Mouse (Mus musculus): Measurements from ENCODE around the gene Nr2c2. TPM values are rescaled to one million over a fixed set of nuclear protein-coding genes. Genes with fewer than 3 reads are reported as not detected.

The Nr2c2 gene
- total and polyA plus RNA-seq, 2 experiments from 2014 or later, result 31.8 to 80.7 TPM

- Histone ChIP-seq H3K27me3 (ENCODE audit: insufficient read depth, low read length) (no peaks in the 10 kb centered on the region), H3K27ac (no peak overlapping the region), H3K9ac (replicated peaks; ENCODE audit: low read length) (no peak overlapping the region), H3K4me2 (ENCODE audit: low read depth, low read length) (no peak overlapping the region), H3K4me3 (ENCODE audit: low read length) (no peak overlapping the region), H3K36me3 (ENCODE audit: insufficient read depth, low read length) (peaks cover 52% of the 10 kb centered on the region), H3K4me1 (ENCODE audit: insufficient read depth, low read length) (no peaks in the 10 kb centered on the region), H3K9me3 (ENCODE audit: low read length) (no peaks in the 10 kb centered on the region)
- ATAC-seq, result no peak
- WGBS, result 75% methylated on average over 1 of the region's 1 CpGs
- no peak for TF ChIP-seq CTCF (IDR thresholded peaks at IDR 0.05; ENCODE audit: low read depth)
- DNase-seq (ENCODE audit: low spot score), result no peak
These were observed 62.6 kb downstream of the Nr2c2 start for GRCm38 (mm10) chr6:92153774-92154173.

- TF ChIP-seq CTCF (IDR thresholded peaks at IDR 0.05; ENCODE audit: low read depth), result no peak
- DNase-seq (ENCODE audit: low spot score), result no peak
- no peak overlapping the region for H3K27ac ChIP-seq
- no peaks in the 10 kb centered on the region for H3K9me3 ChIP-seq (ENCODE audit: low read length)
- no peaks in the 10 kb centered on the region for H3K4me1 ChIP-seq (ENCODE audit: insufficient read depth, low read length)
- WGBS, result 87% methylated on average over 3 of the region's 3 CpGs
- no peak overlapping the region for H3K4me3 ChIP-seq (ENCODE audit: low read length)
- no peak overlapping the region for H3K9ac ChIP-seq (replicated peaks; ENCODE audit: low read length)
- H3K36me3 ChIP-seq (ENCODE audit: insufficient read depth, low read length), result peaks cover 88% of the 10 kb centered on the region
- no peak overlapping the region for H3K4me2 ChIP-seq (ENCODE audit: low read depth, low read length)
- ATAC-seq, result no peak
- no peaks in the 10 kb centered on the region for H3K27me3 ChIP-seq (ENCODE audit: insufficient read depth, low read length)
These were observed 67.6 kb downstream of the Nr2c2 start for GRCm38 (mm10) chr6:92158801-92159200.

GRCm38 (mm10) chr6:92162724-92163123 is 71.5 kb downstream of the Nr2c2 start:
- no peak for ATAC-seq
- DNase-seq (ENCODE audit: low spot score), result no peak
- Histone ChIP-seq H3K4me2 (ENCODE audit: low read depth, low read length) (no peak overlapping the region), H3K36me3 (ENCODE audit: insufficient read depth, low read length) (peaks cover 85% of the 10 kb centered on the region), H3K9ac (replicated peaks; ENCODE audit: low read length) (no peak overlapping the region), H3K4me3 (ENCODE audit: low read length) (no peak overlapping the region), H3K27me3 (ENCODE audit: insufficient read depth, low read length) (no peaks in the 10 kb centered on the region), H3K4me1 (ENCODE audit: insufficient read depth, low read length) (no peaks in the 10 kb centered on the region), H3K27ac (no peak overlapping the region), H3K9me3 (ENCODE audit: low read length) (no peaks in the 10 kb centered on the region)
- WGBS, result 97% methylated on average over 1 of the region's 1 CpGs
- no peak for TF ChIP-seq CTCF (IDR thresholded peaks at IDR 0.05; ENCODE audit: low read depth)

GRCm38 (mm10) chr6:92176450-92176849 is 85.3 kb downstream of the Nr2c2 start:
- H3K9me3 ChIP-seq (ENCODE audit: low read length), result no peaks in the 10 kb centered on the region; the same call in 1 of the 2 replicates
- no peak for DNase-seq (ENCODE audit: low spot score)
- TF ChIP-seq CTCF (IDR thresholded peaks at IDR 0.05; ENCODE audit: low read depth), result no peak
- no peaks in the 10 kb centered on the region for H3K4me1 ChIP-seq (ENCODE audit: insufficient read depth, low read length)
- H3K36me3 ChIP-seq (ENCODE audit: insufficient read depth, low read length), result peaks cover 31% of the 10 kb centered on the region; the same call in 1 of the 2 replicates
- H3K9ac ChIP-seq (replicated peaks; ENCODE audit: low read length), result no peak overlapping the region
- no peak overlapping the region for H3K4me3 ChIP-seq (ENCODE audit: low read length)
- no peak for ATAC-seq
- no peak overlapping the region for H3K27ac ChIP-seq
- WGBS, result 96% methylated on average over 1 of the region's 1 CpGs
- no peak overlapping the region for H3K4me2 ChIP-seq (ENCODE audit: low read depth, low read length)
- H3K27me3 ChIP-seq (ENCODE audit: insufficient read depth, low read length), result no peaks in the 10 kb centered on the region

GRCm38 (mm10) chr6:92183621-92184131 is 92.5 kb downstream of the Nr2c2 start, which contains the start of gene Mrps25:
TSS of gene Mrps25 (minus strand) at chr6:92184033.
- Histone ChIP-seq H3K4me3 (ENCODE audit: low read length) (peak within 1 kb of the TSS; percentile 56), H3K27me3 (ENCODE audit: insufficient read depth, low read length) (no peaks in the 10 kb centered on the region), H3K36me3 (ENCODE audit: insufficient read depth, low read length) (peaks cover 21% of the 10 kb centered on the region), H3K4me2 (ENCODE audit: low read depth, low read length) (peak within 1 kb of the TSS; percentile 72), H3K27ac (peak within 1 kb of the TSS; percentile 38; the same call in 1 of the 2 replicates), H3K9me3 (ENCODE audit: low read length) (no peaks in the 10 kb centered on the region; the same call in 1 of the 2 replicates), H3K4me1 (ENCODE audit: insufficient read depth, low read length) (peaks cover 7% of the 10 kb centered on the region), H3K9ac (replicated peaks; ENCODE audit: low read length) (peak within 1 kb of the TSS; percentile 58)
- WGBS, result under 1% methylated on average over 42 of the region's 42 CpGs
- ATAC-seq, result peak; percentile 94
- peak; percentile 91 for DNase-seq (ENCODE audit: low spot score)
- TF ChIP-seq CTCF (IDR thresholded peaks at IDR 0.05; ENCODE audit: low read depth), result no peak; the same call in 1 of the 2 replicates

GRCm38 (mm10) chr6:92184178-92184577 is 93.0 kb downstream of the Nr2c2 start:
- peak overlapping the region; percentile 72 for H3K4me2 ChIP-seq (ENCODE audit: low read depth, low read length)
- H3K9me3 ChIP-seq (ENCODE audit: low read length), result no peaks in the 10 kb centered on the region; the same call in 1 of the 2 replicates
- 2% methylated on average over 10 of the region's 10 CpGs for WGBS
- H3K36me3 ChIP-seq (ENCODE audit: insufficient read depth, low read length), result peaks cover 23% of the 10 kb centered on the region
- peak overlapping the region; percentile 38; the same call in 1 of the 2 replicates for H3K27ac ChIP-seq
- peak overlapping the region; percentile 56 for H3K4me3 ChIP-seq (ENCODE audit: low read length)
- H3K4me1 ChIP-seq (ENCODE audit: insufficient read depth, low read length), result peaks cover 7% of the 10 kb centered on the region
- ATAC-seq, result peak; percentile 68
- DNase-seq (ENCODE audit: low spot score), result no peak
- H3K9ac ChIP-seq (replicated peaks; ENCODE audit: low read length), result peak overlapping the region; percentile 58
- no peaks in the 10 kb centered on the region for H3K27me3 ChIP-seq (ENCODE audit: insufficient read depth, low read length)
- TF ChIP-seq CTCF (IDR thresholded peaks at IDR 0.05; ENCODE audit: low read depth), result peak; percentile 39; the same call in 1 of the 2 replicates

- no peak for ATAC-seq
- Histone ChIP-seq H3K36me3 (ENCODE audit: insufficient read depth, low read length) (peaks cover 56% of the 10 kb centered on the region), H3K27me3 (ENCODE audit: insufficient read depth, low read length) (no peaks in the 10 kb centered on the region), H3K9me3 (ENCODE audit: low read length) (no peaks in the 10 kb centered on the region), H3K4me1 (ENCODE audit: insufficient read depth, low read length) (no peaks in the 10 kb centered on the region), H3K27ac (no peak overlapping the region), H3K9ac (replicated peaks; ENCODE audit: low read length) (no peak overlapping the region), H3K4me3 (ENCODE audit: low read length) (no peak overlapping the region), H3K4me2 (ENCODE audit: low read depth, low read length) (no peak overlapping the region)
- 91% methylated on average over 8 of the region's 8 CpGs for WGBS
- DNase-seq (ENCODE audit: low spot score), result no peak
- no peak for TF ChIP-seq CTCF (IDR thresholded peaks at IDR 0.05; ENCODE audit: low read depth)
These were observed 108.2 kb downstream of the Nr2c2 start for GRCm38 (mm10) chr6:92199414-92199813.
